Mouse (Mus musculus): ENCODE data around the gene Kif12.

DNA sequence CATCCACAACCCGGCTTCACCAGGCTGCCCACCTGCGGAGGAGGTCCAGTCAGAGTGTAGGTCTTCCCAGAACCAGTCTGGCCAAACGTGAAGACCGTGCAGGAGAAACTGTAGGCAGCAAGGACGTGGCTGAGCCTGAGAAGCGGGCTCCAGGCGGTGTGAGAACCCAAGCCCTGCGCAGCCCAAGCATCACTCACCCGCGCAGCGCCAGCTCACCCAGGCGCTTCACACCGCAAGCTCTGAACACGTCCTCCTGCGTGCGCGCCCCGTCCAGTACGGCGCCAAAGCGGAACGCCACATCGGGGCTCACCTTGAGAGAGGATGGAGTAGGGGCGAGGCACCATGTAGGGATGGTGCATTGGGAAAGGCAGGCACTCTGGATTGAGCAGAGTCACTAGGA lies 809 bp downstream of the Kif12 start:
- TF ChIP-seq POLR2A (IDR thresholded peaks at IDR 0.05; ENCODE audit: insufficient read depth, low read depth, low read length) (no peak), CTCF (IDR thresholded peaks at IDR 0.05; ENCODE audit: insufficient read depth, low read depth, low read length) (no peak)

All from olfactory bulb, adult 2 months (tissue).